Mouse (Mus musculus) heart, postnatal 0 days (tissue): ENCODE measurements around the gene Rnase9. TPM values are rescaled to one million over a fixed set of nuclear protein-coding genes. Genes with fewer than 3 reads are reported as not detected.
A peak's percentile ranks its signal among the peaks of the same experiment; 100 is the strongest.

ENCODE experiments used
- ATAC-seq: fragments of 200-750 bp; cut with Nextera tagmentation; 2 replicates; pipeline ENCODE4 v1.8.0; 2017; ENCODE audit warnings: low read depth, moderate number of reproducible peaks, moderate library complexity; ENCODE audit not compliant: insufficient read depth
- DNase-seq: peaks from one replicate; pipeline ENCODE4 v3.0.0-alpha.2; 2016; ENCODE audit warnings: low spot score
- H3K27ac ChIP-seq: fragments of 300-500 bp; sonication (generic); 2 replicates; pipeline ENCODE4 v1.5.1; 2014; ENCODE audit warnings: low read depth, mild to moderate bottlenecking
- H3K27me3 ChIP-seq: fragments of 300-500 bp; sonication (generic); 2 replicates; pipeline ENCODE4 v1.6.1; 2014; ENCODE audit warnings: low read length, mixed read lengths; ENCODE audit not compliant: control insufficient read depth, insufficient read depth
- H3K36me3 ChIP-seq: fragments of 300-500 bp; sonication (generic); replicated peaks from 2 replicates; pipeline ENCODE4 v1.6.1; 2014; ENCODE audit warnings: low read length, mixed read lengths; ENCODE audit not compliant: control insufficient read depth, insufficient read depth
- H3K4me1 ChIP-seq: fragments of 300-500 bp; sonication (generic); 2 replicates; pipeline ENCODE4 v1.6.1; 2014; ENCODE audit warnings: antibody characterized with exemption; ENCODE audit not compliant: control insufficient read depth, insufficient read depth
- H3K4me2 ChIP-seq: fragments of 300-500 bp; sonication (generic); 2 replicates; pipeline ENCODE4 v1.6.1; 2014; ENCODE audit warnings: low read depth, mild to moderate bottlenecking, low read length, moderate library complexity
- H3K4me3 ChIP-seq: fragments of 300-500 bp; sonication (generic); 2 replicates; pipeline ENCODE4 v1.5.1; 2014; ENCODE audit warnings: low read depth, low read length
- H3K9ac ChIP-seq: fragments of 300-500 bp; sonication (generic); replicated peaks from 2 replicates; pipeline ENCODE4 v1.6.1; 2014; ENCODE audit warnings: low read depth, low read length, mixed read lengths
- H3K9me3 ChIP-seq: fragments of 300-500 bp; sonication (generic); replicated peaks from 2 replicates; pipeline ENCODE4 v1.6.1; 2016; ENCODE audit warnings: low read length; ENCODE audit not compliant: control insufficient read depth
- CTCF ChIP-seq: IDR thresholded peaks from 2 replicates; pipeline ENCODE4 v1.5.1; 2016; ENCODE audit warnings: antibody characterized with exemption, control low read depth, low read depth
- EP300 ChIP-seq: IDR thresholded peaks from 2 replicates; pipeline ENCODE4 v1.6.1; 2016; ENCODE audit warnings: antibody characterized with exemption, low read depth
- WGBS: fragments of 180-500 bp; shearing (Covaris S2); extraction: QIAGEN DNeasy Blood & Tissue Kit; methylation state at CpG from one replicate; pipeline ENCODE4 v1.1.7; 2014; 5-methylcytosine and 5-hydroxymethylcytosine counted together
- polyA plus RNA-seq: library from polyadenylated mRNA; unstranded; fragments of >200 nt; fragmentation: Nextera tagmentation; extraction: Ambion mirVana; gene quantifications from 2 replicates; pipeline ENCODE4 v1.2.1, GENCODE M21; 2015
- total RNA-seq: library from RNA; depleted of rRNA; stranded (reverse); fragments of >200 nt; gene quantifications from 2 replicates; pipeline ENCODE4 v1.2.3, GENCODE M21; 2014; ENCODE audit warnings: low replicate concordance

Gene Rnase9
- total and polyA plus RNA-seq, 2 experiments from 2014 or later = not detected

DNA sequence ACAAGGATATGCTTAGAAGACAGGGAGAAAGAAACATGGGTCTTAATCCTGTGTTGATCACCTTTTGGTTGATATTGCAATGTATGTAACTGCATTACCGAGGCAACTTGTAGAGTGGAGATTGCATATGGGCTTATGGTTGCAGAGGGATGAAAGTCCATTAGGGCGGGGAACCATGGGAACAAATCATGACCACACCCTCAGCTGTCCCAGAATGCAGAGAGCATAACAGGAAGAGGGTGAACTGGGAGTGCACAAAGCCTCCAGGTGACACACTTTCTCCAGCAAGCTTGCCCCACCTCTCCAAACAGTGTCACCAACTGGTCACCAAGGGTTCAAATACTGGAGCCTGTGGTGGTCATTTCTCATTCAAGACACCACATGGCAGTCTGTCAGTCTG is 39.4 kb upstream of the Rnase9 start:
- Histone ChIP-seq H3K9ac (no peak overlapping the region), H3K27me3 (no peaks in the 10 kb centered on the region), H3K4me2 (no peak overlapping the region), H3K9me3 (no peaks in the 10 kb centered on the region), H3K4me1 (peaks cover 3% of the 10 kb centered on the region; the same call in 1 of the 2 replicates), H3K27ac (no peak overlapping the region), H3K36me3 (no peaks in the 10 kb centered on the region), H3K4me3 (no peak overlapping the region)
- ATAC-seq (no peak), DNase-seq (no peak)
- TF ChIP-seq EP300 (no peak), CTCF (no peak)
- 88% methylated on average over 2 of the region's 2 CpGs for WGBS

DNA sequence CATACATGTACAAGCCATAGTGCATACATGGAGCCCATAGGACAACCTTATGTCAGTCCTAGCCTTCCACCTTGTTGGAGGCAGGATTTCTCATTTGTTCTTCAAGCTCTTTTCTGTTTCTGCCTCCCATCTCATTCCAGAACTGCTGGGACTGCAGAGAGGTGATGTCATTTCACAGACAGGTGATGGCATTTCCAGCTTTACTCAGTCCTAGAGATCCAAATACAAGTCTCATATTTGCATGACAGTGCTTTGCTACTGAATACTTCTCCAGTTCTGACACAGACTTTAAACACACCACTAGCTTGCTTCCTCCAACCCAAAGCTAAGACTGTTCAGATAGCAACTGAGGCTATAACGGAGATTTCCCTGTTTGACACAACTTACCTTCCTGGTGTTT is 37.5 kb upstream of the Rnase9 start:
- DNase-seq = no peak
- H3K36me3 ChIP-seq = no peaks in the 10 kb centered on the region
- H3K4me2 ChIP-seq = no peak overlapping the region
- peaks cover 3% of the 10 kb centered on the region; the same call in 1 of the 2 replicates for H3K4me1 ChIP-seq
- no peak for ATAC-seq
- H3K4me3 ChIP-seq = no peak overlapping the region
- H3K27me3 ChIP-seq = no peaks in the 10 kb centered on the region
- no peak overlapping the region for H3K9ac ChIP-seq
- no peaks in the 10 kb centered on the region for H3K9me3 ChIP-seq
- TF ChIP-seq CTCF (no peak), EP300 (no peak)
- WGBS = 78% methylated on average over 1 of the region's 1 CpGs
- no peak overlapping the region for H3K27ac ChIP-seq

- Histone ChIP-seq H3K36me3 (no peaks in the 10 kb centered on the region), H3K9ac (no peak within 1 kb of the TSS), H3K4me2 (no peak within 1 kb of the TSS), H3K4me1 (no peaks in the 10 kb centered on the region), H3K27me3 (no peaks in the 10 kb centered on the region), H3K27ac (no peak within 1 kb of the TSS), H3K4me3 (no peak within 1 kb of the TSS), H3K9me3 (no peaks in the 10 kb centered on the region)
- 82% methylated on average over 3 of the region's 3 CpGs for WGBS
- DNase-seq (no peak), ATAC-seq (no peak)
- TF ChIP-seq CTCF (no peak), EP300 (no peak)
These were observed 32.7 kb upstream of the Rnase9 start, which contains the start of gene Olfr750 for GRCm38 (mm10) chr14:51074335-51074734. Gene Olfr750 (minus strand): TSS chr14:51074435.

DNA sequence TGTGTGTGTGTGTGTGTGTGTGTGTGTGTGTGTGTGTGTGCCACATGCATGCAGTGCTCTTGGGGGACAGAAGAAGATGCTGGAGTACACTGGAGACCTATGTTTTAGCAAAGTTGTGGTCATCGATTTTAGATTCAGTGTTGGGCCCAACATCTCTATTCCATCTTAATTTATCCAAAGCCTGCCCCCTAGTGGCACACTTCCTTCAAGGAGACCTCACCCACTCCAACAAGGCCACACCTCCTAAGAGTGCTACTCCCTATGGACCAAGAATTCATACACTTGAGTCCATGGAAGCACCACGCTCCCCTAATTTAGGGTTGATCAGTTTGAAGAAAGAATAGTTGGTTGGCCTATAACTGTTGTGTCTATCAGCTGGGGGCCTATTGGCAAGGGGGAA is 27.9 kb upstream of the Rnase9 start:
- no peak overlapping the region for H3K27ac ChIP-seq
- no peak for TF ChIP-seq EP300
- 0 out of 2 replicates have a peak, but pooled peaks have one; percentile 25 for TF ChIP-seq CTCF
- ATAC-seq (no peak), DNase-seq (no peak)
- H3K36me3 ChIP-seq = no peaks in the 10 kb centered on the region
- no peak overlapping the region for H3K9ac ChIP-seq
- 91% methylated on average over 2 of the region's 2 CpGs for WGBS
- H3K27me3 ChIP-seq = no peaks in the 10 kb centered on the region
- no peaks in the 10 kb centered on the region for H3K9me3 ChIP-seq
- no peak overlapping the region for H3K4me2 ChIP-seq
- no peaks in the 10 kb centered on the region; the same call in none of the 2 replicates for H3K4me1 ChIP-seq
- no peak overlapping the region for H3K4me3 ChIP-seq

- Histone ChIP-seq H3K4me3 (no peak overlapping the region), H3K9me3 (no peaks in the 10 kb centered on the region), H3K4me2 (no peak overlapping the region), H3K27ac (no peak overlapping the region), H3K4me1 (no peaks in the 10 kb centered on the region; the same call in none of the 2 replicates), H3K27me3 (no peaks in the 10 kb centered on the region), H3K9ac (no peak overlapping the region), H3K36me3 (no peaks in the 10 kb centered on the region)
- 82% methylated on average over 5 of the region's 5 CpGs for WGBS
- TF ChIP-seq CTCF (no peak), EP300 (no peak)
- DNase-seq (no peak), ATAC-seq (no peak)
These were observed 27.3 kb upstream of the Rnase9 start for GRCm38 (mm10) chr14:51068956-51069355.

- DNase-seq = no peak
- H3K27me3 ChIP-seq = no peaks in the 10 kb centered on the region
- no peak overlapping the region for H3K4me2 ChIP-seq
- no peak for ATAC-seq
- WGBS = 83% methylated on average over 5 of the region's 5 CpGs
- H3K9me3 ChIP-seq = no peaks in the 10 kb centered on the region
- peaks cover 5% of the 10 kb centered on the region for H3K4me1 ChIP-seq
- H3K27ac ChIP-seq = no peak overlapping the region
- H3K9ac ChIP-seq = no peak overlapping the region
- TF ChIP-seq EP300 (no peak), CTCF (no peak)
- no peaks in the 10 kb centered on the region for H3K36me3 ChIP-seq
- H3K4me3 ChIP-seq = no peak overlapping the region
These were observed 19.1 kb upstream of the Rnase9 start for GRCm38 (mm10) chr14:51060761-51061160.
